24 mouse cellular contexts compared by ENCODE assay signal in genomic region chr2:4615014-4615546, GRCm38 (mm10). TPM values are rescaled to one million over a fixed set of nuclear protein-coding genes. Genes with fewer than 3 reads are reported as not detected.
A peak's percentile ranks its signal among the peaks of the same experiment; 100 is the strongest.
DNase-seq lines count a peak whose midpoint lies in the region; ATAC-seq lines count a peak whose summit lies in the region.
"Had no signal": no experiment of that assay in that cellular context is flagged by ENCODE, and none has a peak within 500 bp of the region (broad histone marks: within the 10 kb centered on the region; RNA-seq: fewer than 3 reads in every experiment).

No protein-coding gene starts in this region.

- H3K4me2 ChIP-seq in embryonic facial prominence, embryonic 11.5 days (ENCODE audit: low read depth, low read length): no peak overlapping the region
- no peak overlapping the region for H3K4me2 ChIP-seq in kidney, embryonic 15.5 days
- H3K4me2 ChIP-seq in neural tube, embryonic 15.5 days: no peak overlapping the region
- H3K4me2 ChIP-seq: forebrain, embryonic 13.5 days; hindbrain, embryonic 14.5 days; limb, embryonic 12.5 days; midbrain, embryonic 12.5 days had no signal

- no peaks in the 10 kb centered on the region for H3K4me1 ChIP-seq in embryonic facial prominence, embryonic 11.5 days (ENCODE audit: control insufficient read depth, insufficient read depth, low read length)
- H3K4me1 ChIP-seq in embryonic facial prominence, embryonic 10.5 days: peaks cover 4% of the 10 kb centered on the region; the same call in 1 of the 2 replicates
- peaks cover 13% of the 10 kb centered on the region for H3K4me1 ChIP-seq in kidney, embryonic 15.5 days
- 0 out of 2 replicates have a peak, but pooled peaks cover 1% of the 10 kb centered on the region for H3K4me1 ChIP-seq in neural tube, embryonic 15.5 days
- H3K4me1 ChIP-seq: forebrain, embryonic 13.5 days had no signal

- H3K4me3 ChIP-seq in embryonic facial prominence, embryonic 11.5 days (ENCODE audit: low read depth, low read length): no peak overlapping the region
- no peak overlapping the region for H3K4me3 ChIP-seq in embryonic facial prominence, embryonic 10.5 days
- H3K4me3 ChIP-seq in kidney, embryonic 15.5 days (replicated peaks): no peak overlapping the region
- H3K4me3 ChIP-seq in neural tube, embryonic 15.5 days (replicated peaks): no peak overlapping the region
- H3K4me3 ChIP-seq: erythroblast, embryonic 14.5 days; forebrain, embryonic 13.5 days; limb, embryonic 12.5 days; midbrain, embryonic 12.5 days had no signal

- H3K27ac ChIP-seq in embryonic facial prominence, embryonic 11.5 days (replicated peaks; ENCODE audit: low read depth, low read length): no peak overlapping the region
- no peak overlapping the region for H3K27ac ChIP-seq in embryonic facial prominence, embryonic 10.5 days (replicated peaks)
- 0 out of 2 replicates have a peak overlapping the region, but pooled peaks have one; percentile 48 for H3K27ac ChIP-seq in kidney, embryonic 15.5 days
- no peak overlapping the region for H3K27ac ChIP-seq in neural tube, embryonic 15.5 days (replicated peaks)
- H3K27ac ChIP-seq: forebrain, embryonic 13.5 days; hindbrain, embryonic 14.5 days; kidney, postnatal 0 days; limb, embryonic 12.5 days; liver, embryonic 14.5 days; macrophage; midbrain, embryonic 12.5 days had no signal

- no peak for DNase-seq in embryonic facial prominence, embryonic 11.5 days (ENCODE audit: low spot score)
- no peak for DNase-seq in embryonic facial prominence, embryonic 10.5 days (ENCODE audit: low spot score)
- no peak for DNase-seq in kidney, postnatal 14 days
- DNase-seq in neural tube, embryonic 10.5 days (ENCODE audit: extremely low spot score, low spot score): no peak
- no peak for DNase-seq in urinary bladder, adult 18-20 months (ENCODE audit: low spot score in 2 of 2)
- DNase-seq: adrenal gland, postnatal 25 days; cerebellum, adult 11-12 months; cerebellum, postnatal 25 days; gastrocnemius, postnatal 25 days; heart, postnatal 36 days; right cerebral cortex, postnatal 14 days; spleen, adult 18-20 months had no signal

- 0 out of 2 replicates have a peak, but pooled peaks have one; percentile 48 for ATAC-seq in embryonic facial prominence, embryonic 11.5 days (replicated peaks; ENCODE audit: insufficient number of reproducible peaks, low FRiP score, low TSS enrichment, low read depth)
- ATAC-seq in kidney, embryonic 15.5 days (replicated peaks; ENCODE audit: low FRiP score): no peak
- ATAC-seq in neural tube, embryonic 15.5 days (ENCODE audit: low FRiP score): 0 out of 2 replicates have a peak, but pooled peaks have one; percentile 35
- no peak for ATAC-seq in megakaryocyte progenitor cell, adult 5-6 weeks (replicated peaks; ENCODE audit: poor library complexity)

- 89% methylated on average over 2 of the region's 2 CpGs for WGBS in embryonic facial prominence, embryonic 11.5 days
- 89% methylated on average over 2 of the region's 2 CpGs for WGBS in embryonic facial prominence, embryonic 10.5 days
- WGBS in kidney, embryonic 15.5 days: 88% methylated on average over 2 of the region's 2 CpGs
- WGBS in neural tube, embryonic 15.5 days: 86% methylated on average over 2 of the region's 2 CpGs

- no peaks in the 10 kb centered on the region for H3K9me3 ChIP-seq in embryonic facial prominence, embryonic 11.5 days (replicated peaks; ENCODE audit: control insufficient read depth, low read length)
- H3K9me3 ChIP-seq in embryonic facial prominence, embryonic 10.5 days: no peaks in the 10 kb centered on the region
- no peaks in the 10 kb centered on the region for H3K9me3 ChIP-seq in kidney, embryonic 15.5 days (replicated peaks)
- H3K9me3 ChIP-seq in neural tube, embryonic 15.5 days (replicated peaks): no peaks in the 10 kb centered on the region
- H3K9me3 ChIP-seq: forebrain, embryonic 13.5 days; limb, embryonic 12.5 days; midbrain, embryonic 12.5 days had no signal

- no peak overlapping the region for H3K9ac ChIP-seq in embryonic facial prominence, embryonic 11.5 days (replicated peaks; ENCODE audit: low read length)
- H3K9ac ChIP-seq in kidney, embryonic 15.5 days: no peak overlapping the region
- no peak overlapping the region for H3K9ac ChIP-seq in neural tube, embryonic 15.5 days (replicated peaks)
- H3K9ac ChIP-seq: forebrain, embryonic 13.5 days; hindbrain, embryonic 14.5 days; limb, embryonic 12.5 days; liver, embryonic 14.5 days; midbrain, embryonic 12.5 days had no signal

- no peaks in the 10 kb centered on the region; the same call in 1 of the 2 replicates for H3K36me3 ChIP-seq in embryonic facial prominence, embryonic 11.5 days (replicated peaks; ENCODE audit: control insufficient read depth, insufficient read depth, low read depth, low read length)
- H3K36me3 ChIP-seq in embryonic facial prominence, embryonic 10.5 days (replicated peaks): peaks cover 48% of the 10 kb centered on the region
- H3K36me3 ChIP-seq in kidney, embryonic 15.5 days: peaks cover 34% of the 10 kb centered on the region
- H3K36me3 ChIP-seq in neural tube, embryonic 15.5 days: peaks cover 31% of the 10 kb centered on the region

- no peaks in the 10 kb centered on the region for H3K27me3 ChIP-seq in embryonic facial prominence, embryonic 11.5 days (ENCODE audit: control insufficient read depth, insufficient read depth, low read length)
- no peaks in the 10 kb centered on the region for H3K27me3 ChIP-seq in embryonic facial prominence, embryonic 10.5 days (replicated peaks; ENCODE audit: low read depth, poor library complexity, severe bottlenecking)
- no peaks in the 10 kb centered on the region for H3K27me3 ChIP-seq in kidney, embryonic 15.5 days
- H3K27me3 ChIP-seq in neural tube, embryonic 15.5 days (replicated peaks): no peaks in the 10 kb centered on the region
- H3K27me3 ChIP-seq: CH12.LX; forebrain, embryonic 13.5 days; limb, embryonic 12.5 days; midbrain, embryonic 12.5 days had no signal

RNA-seq across cellular contexts. Expression of gene Prpf18, which starts 36.8 kb away (rescaled TPM):
- polyA plus RNA-seq in embryonic facial prominence, embryonic 11.5 days (2014; fragmentation: Nextera tagmentation; extraction: Ambion mirVana): 37.7 and 41.9 TPM in 2 replicates
- polyA plus RNA-seq in embryonic facial prominence, embryonic 10.5 days (2016; fragmentation: Nextera tagmentation; extraction: Ambion mirVana): 38.0 and 38.4 TPM in 2 replicates
- polyA plus RNA-seq in kidney, embryonic 15.5 days (2015; fragmentation: Nextera tagmentation; extraction: Ambion mirVana): 37.8 and 38.2 TPM in 2 replicates
- 39.5 and 40.5 TPM in 2 replicates for polyA plus RNA-seq in neural tube, embryonic 15.5 days (2015; fragmentation: Nextera tagmentation; extraction: Ambion mirVana)
- total RNA-seq in megakaryocyte progenitor cell, adult 5-6 weeks (2015): 22.2 and 23.8 TPM in 2 replicates
- 63.4 and 71.7 TPM in 2 replicates for total RNA-seq in megakaryocyte progenitor cell, adult 5-6 weeks (2017)

Comparison
In these comparisons a context has a peak if more than half of its experiments do, and no peak if none do; other contexts are left out.
1. ATAC-seq: peak in embryonic facial prominence, embryonic 11.5 days (single experiment) and neural tube, embryonic 15.5 days (single experiment); none in kidney, embryonic 15.5 days (single experiment) and megakaryocyte progenitor cell, adult 5-6 weeks (single experiment).